Mouse (Mus musculus): ENCODE results near the gene Ergic2. TPM values are rescaled to one million over a fixed set of nuclear protein-coding genes. Genes with fewer than 3 reads are reported as not detected.
"Not testable (repeated sequence)": the region's sequence is repeated elsewhere in the genome, so short reads cannot be mapped to it uniquely, and the experiment has no call there.

Ergic2 gene
- total and polyA plus RNA-seq, 2 experiments from 2014 or later: 57.9 to 132 TPM

GRCm38 (mm10) chr6:148172904-148173303 lies 39.3 kb downstream of the Ergic2 start:
- Histone ChIP-seq H3K4me2 (ENCODE audit: low read depth, low read length) (no peak overlapping the region), H3K36me3 (replicated peaks; ENCODE audit: control insufficient read depth, insufficient read depth, low read length) (no peaks in the 10 kb centered on the region), H3K4me1 (ENCODE audit: control insufficient read depth, insufficient read depth) (0 out of 2 replicates have a peak, but pooled peaks cover 3% of the 10 kb centered on the region), H3K27ac (ENCODE audit: low read depth) (no peak overlapping the region), H3K27me3 (ENCODE audit: control insufficient read depth, insufficient read depth, low read length) (no peaks in the 10 kb centered on the region), H3K9ac (replicated peaks; ENCODE audit: low read depth, low read length) (no peak overlapping the region), H3K4me3 (ENCODE audit: low read depth, low read length) (no peak overlapping the region), H3K9me3 (replicated peaks; ENCODE audit: control insufficient read depth, low read length) (no peaks in the 10 kb centered on the region)
- no peak for DNase-seq (ENCODE audit: low spot score)
- TF ChIP-seq CTCF (IDR thresholded peaks at IDR 0.05; ENCODE audit: low read depth) (no peak), EP300 (IDR thresholded peaks at IDR 0.05; ENCODE audit: low read depth) (no peak)
- 49% methylated on average over 3 of the region's 3 CpGs for WGBS
- no peak for ATAC-seq (ENCODE audit: insufficient read depth, low read depth)

- H3K27me3 ChIP-seq (ENCODE audit: control insufficient read depth, insufficient read depth, low read length); H3K9me3 ChIP-seq (replicated peaks; ENCODE audit: control insufficient read depth, low read length); H3K4me2 ChIP-seq (ENCODE audit: low read depth, low read length); H3K36me3 ChIP-seq (replicated peaks; ENCODE audit: control insufficient read depth, insufficient read depth, low read length); DNase-seq (ENCODE audit: low spot score); H3K4me3 ChIP-seq (ENCODE audit: low read depth, low read length); H3K4me1 ChIP-seq (ENCODE audit: control insufficient read depth, insufficient read depth); H3K27ac ChIP-seq (ENCODE audit: low read depth); H3K9ac ChIP-seq (replicated peaks; ENCODE audit: low read depth, low read length); ATAC-seq (ENCODE audit: insufficient read depth, low read depth): not testable (repeated sequence)
- 57% methylated on average over 4 of the region's 4 CpGs for WGBS
Observed at GRCm38 (mm10) chr6:148152305-148152704, 59.9 kb downstream of the Ergic2 start.

- TF ChIP-seq EP300 (IDR thresholded peaks at IDR 0.05; ENCODE audit: low read depth) (no peak), CTCF (IDR thresholded peaks at IDR 0.05; ENCODE audit: low read depth) (no peak)
- DNase-seq (ENCODE audit: low spot score) (no peak), ATAC-seq (ENCODE audit: insufficient read depth, low read depth) (no peak)
- H3K4me1 ChIP-seq (ENCODE audit: control insufficient read depth, insufficient read depth): no peaks in the 10 kb centered on the region
- H3K36me3 ChIP-seq (replicated peaks; ENCODE audit: control insufficient read depth, insufficient read depth, low read length): no peaks in the 10 kb centered on the region
- no peak overlapping the region for H3K4me3 ChIP-seq (ENCODE audit: low read depth, low read length)
- WGBS: 76% methylated on average over 1 of the region's 1 CpGs
- no peaks in the 10 kb centered on the region for H3K27me3 ChIP-seq (ENCODE audit: control insufficient read depth, insufficient read depth, low read length)
- H3K9me3 ChIP-seq (replicated peaks; ENCODE audit: control insufficient read depth, low read length): peaks cover 4% of the 10 kb centered on the region; the same call in 1 of the 2 replicates
- H3K9ac ChIP-seq (replicated peaks; ENCODE audit: low read depth, low read length): no peak overlapping the region
- H3K4me2 ChIP-seq (ENCODE audit: low read depth, low read length): no peak overlapping the region
- no peak overlapping the region for H3K27ac ChIP-seq (ENCODE audit: low read depth)
Observed at GRCm38 (mm10) chr6:148142421-148142820, 69.8 kb downstream of the Ergic2 start.

GRCm38 (mm10) chr6:148141874-148142273 lies 70.3 kb downstream of the Ergic2 start:
- 84% methylated on average over 5 of the region's 5 CpGs for WGBS

GRCm38 (mm10) chr6:148139288-148139995 lies 72.7 kb downstream of the Ergic2 start:
- H3K9ac ChIP-seq (replicated peaks; ENCODE audit: low read depth, low read length): no peak overlapping the region
- no peak overlapping the region for H3K27ac ChIP-seq (ENCODE audit: low read depth)
- WGBS: 77% methylated on average over 6 of the region's 6 CpGs
- H3K4me1 ChIP-seq (ENCODE audit: control insufficient read depth, insufficient read depth): no peaks in the 10 kb centered on the region
- TF ChIP-seq EP300 (IDR thresholded peaks at IDR 0.05; ENCODE audit: low read depth) (no peak), CTCF (IDR thresholded peaks at IDR 0.05; ENCODE audit: low read depth) (no peak)
- no peak overlapping the region for H3K4me3 ChIP-seq (ENCODE audit: low read depth, low read length)
- H3K36me3 ChIP-seq (replicated peaks; ENCODE audit: control insufficient read depth, insufficient read depth, low read length): no peaks in the 10 kb centered on the region
- DNase-seq (ENCODE audit: low spot score) (no peak), ATAC-seq (ENCODE audit: insufficient read depth, low read depth) (no peak)
- no peaks in the 10 kb centered on the region for H3K27me3 ChIP-seq (ENCODE audit: control insufficient read depth, insufficient read depth, low read length)
- H3K4me2 ChIP-seq (ENCODE audit: low read depth, low read length): no peak overlapping the region
- peaks cover 4% of the 10 kb centered on the region; the same call in 1 of the 2 replicates for H3K9me3 ChIP-seq (replicated peaks; ENCODE audit: control insufficient read depth, low read length)

More at GRCm38 (mm10) chr6:148141874-148142273, 70.3 kb downstream of the Ergic2 start:
- DNase-seq (ENCODE audit: low spot score): no peak
- no peaks in the 10 kb centered on the region for H3K4me1 ChIP-seq (ENCODE audit: control insufficient read depth, insufficient read depth)
- H3K9me3 ChIP-seq (replicated peaks; ENCODE audit: control insufficient read depth, low read length): peaks cover 4% of the 10 kb centered on the region; the same call in 1 of the 2 replicates
- no peak overlapping the region for H3K4me2 ChIP-seq (ENCODE audit: low read depth, low read length)
- no peaks in the 10 kb centered on the region for H3K27me3 ChIP-seq (ENCODE audit: control insufficient read depth, insufficient read depth, low read length)
- ATAC-seq (ENCODE audit: insufficient read depth, low read depth): no peak
- no peaks in the 10 kb centered on the region for H3K36me3 ChIP-seq (replicated peaks; ENCODE audit: control insufficient read depth, insufficient read depth, low read length)
- H3K4me3 ChIP-seq (ENCODE audit: low read depth, low read length): no peak overlapping the region
- no peak overlapping the region for H3K27ac ChIP-seq (ENCODE audit: low read depth)
- no peak for TF ChIP-seq EP300 (IDR thresholded peaks at IDR 0.05; ENCODE audit: low read depth)
- no peak for TF ChIP-seq CTCF (IDR thresholded peaks at IDR 0.05; ENCODE audit: low read depth)
- no peak overlapping the region for H3K9ac ChIP-seq (replicated peaks; ENCODE audit: low read depth, low read length)
